Mouse (Mus musculus): ENCODE data around the gene Vmn1r9. TPM values are rescaled to one million over a fixed set of nuclear protein-coding genes. Genes with fewer than 3 reads are reported as not detected.
"Not testable (repeated sequence)": the region's sequence is repeated elsewhere in the genome, so short reads cannot be mapped to it uniquely, and the experiment has no call there.

Vmn1r9 gene
- total RNA-seq (2014; fragmentation: Nextera tagmentation), result not detected in 2 replicates
- not detected in 2 replicates for total RNA-seq (2017)

DNA sequence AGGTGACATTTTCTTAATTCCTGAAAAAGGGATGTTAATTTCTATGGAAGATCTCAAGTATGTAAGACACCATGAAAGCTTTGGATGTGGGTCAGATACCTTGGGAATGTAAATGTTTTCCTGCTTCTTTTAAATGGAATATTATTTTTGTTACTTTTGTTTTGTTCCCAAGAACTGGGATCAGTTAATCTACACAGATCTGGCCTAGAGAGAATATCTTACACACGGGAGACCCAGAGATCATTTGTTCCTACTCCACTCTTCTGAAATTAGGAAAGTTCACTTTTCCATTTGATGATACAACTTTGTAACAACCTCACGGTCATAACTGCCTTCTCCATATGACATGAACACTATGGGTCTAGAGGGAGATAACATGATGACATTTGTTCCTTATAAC is at the start of gene Vmn1r9:
TSS of gene Vmn1r9 (plus strand) at position 301 of the 400 bp plus-strand sequence.
- no peak for ATAC-seq (replicated peaks; ENCODE audit: low FRiP score, low TSS enrichment, poor library complexity, severe bottlenecking)

DNA sequence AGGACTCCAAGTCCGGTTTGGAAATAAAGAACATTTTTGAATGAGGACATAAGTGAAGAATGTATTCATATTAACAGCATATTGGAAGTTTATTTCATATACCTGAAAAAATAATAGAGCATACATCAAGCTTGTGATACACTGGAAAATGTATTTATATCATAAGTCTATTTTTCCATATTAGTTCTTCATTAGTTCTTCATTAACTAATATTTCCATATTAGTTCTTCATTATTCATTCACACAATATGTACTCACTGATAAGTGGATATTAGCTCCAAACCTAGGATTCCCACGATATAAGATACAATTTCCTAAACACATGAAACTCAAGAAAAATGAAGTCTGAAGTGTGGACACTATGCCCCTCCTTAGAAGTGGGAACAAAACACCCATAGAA is 41.4 kb upstream of the Vmn1r9 start, which contains the start of gene Vmn1r7:
TSS of gene Vmn1r7 (minus strand) at position 101 of the 400 bp plus-strand sequence.
- ATAC-seq (replicated peaks; ENCODE audit: low FRiP score, low TSS enrichment, poor library complexity, severe bottlenecking), result not testable (repeated sequence)

DNA sequence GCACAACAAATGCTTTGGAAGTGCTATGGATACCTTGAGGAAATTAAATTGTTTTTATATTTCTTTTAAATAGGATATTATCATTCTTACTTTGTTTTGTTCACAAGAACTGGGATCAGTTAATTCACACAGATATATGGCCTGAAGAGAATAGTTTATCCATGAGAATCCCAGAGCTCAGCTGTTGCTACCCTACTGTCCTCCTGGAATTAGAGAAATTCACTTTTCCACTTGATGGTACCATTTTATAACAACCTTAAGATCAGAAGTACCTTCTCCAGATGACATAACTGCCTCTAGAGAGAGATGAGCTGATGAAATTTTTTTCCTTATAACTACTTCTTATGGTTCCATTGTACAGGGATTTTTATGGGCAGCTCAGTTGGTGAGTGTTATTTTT is 34.6 kb upstream of the Vmn1r9 start, which contains the start of gene Vmn1r8:
TSS of gene Vmn1r8 (plus strand) at position 301 of the 400 bp plus-strand sequence.
- no peak for ATAC-seq (replicated peaks; ENCODE audit: low FRiP score, low TSS enrichment, poor library complexity, severe bottlenecking)

DNA sequence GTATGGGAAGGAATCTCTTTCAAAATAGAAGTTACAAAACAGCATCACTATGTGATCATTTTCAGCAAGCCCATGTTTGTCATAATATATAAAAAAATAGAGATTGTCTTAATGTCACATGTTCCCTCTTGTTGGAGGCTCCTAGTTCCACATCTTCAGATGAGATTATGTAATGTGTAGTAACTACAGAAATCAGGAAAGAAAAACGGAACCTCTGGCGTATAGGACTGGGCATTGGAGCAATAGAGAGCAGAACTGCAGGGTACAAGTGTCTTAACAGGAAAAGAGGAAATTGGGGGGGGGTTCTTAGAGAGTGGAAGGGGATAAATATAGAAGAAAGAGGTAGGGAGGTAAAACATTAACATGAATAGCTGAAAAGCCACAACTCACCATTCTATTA is 31.9 kb upstream of the Vmn1r9 start:
- ATAC-seq (replicated peaks; ENCODE audit: low FRiP score, low TSS enrichment, poor library complexity, severe bottlenecking), result no peak

DNA sequence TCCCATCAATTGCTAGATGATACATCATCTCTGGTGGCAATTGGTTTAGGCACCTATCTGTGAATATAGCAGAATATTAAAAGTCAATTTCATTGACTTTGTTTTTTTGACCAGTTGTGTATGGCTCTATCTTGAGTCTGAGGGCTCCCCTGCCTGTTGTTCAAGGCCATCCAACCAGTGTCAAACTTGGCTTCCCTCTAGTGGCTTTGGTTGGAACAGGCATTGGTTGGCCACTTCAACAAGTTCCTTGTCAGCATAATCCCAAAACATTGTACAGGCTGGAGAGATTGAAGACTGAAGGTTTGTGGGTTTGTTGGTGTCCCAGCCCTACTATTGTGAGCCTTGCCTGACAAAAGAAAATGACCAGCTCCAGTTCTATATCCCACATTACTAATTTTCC is 2.9 kb upstream of the Vmn1r9 start:
- ATAC-seq (replicated peaks; ENCODE audit: low FRiP score, low TSS enrichment, poor library complexity, severe bottlenecking), result peak; percentile 89

DNA sequence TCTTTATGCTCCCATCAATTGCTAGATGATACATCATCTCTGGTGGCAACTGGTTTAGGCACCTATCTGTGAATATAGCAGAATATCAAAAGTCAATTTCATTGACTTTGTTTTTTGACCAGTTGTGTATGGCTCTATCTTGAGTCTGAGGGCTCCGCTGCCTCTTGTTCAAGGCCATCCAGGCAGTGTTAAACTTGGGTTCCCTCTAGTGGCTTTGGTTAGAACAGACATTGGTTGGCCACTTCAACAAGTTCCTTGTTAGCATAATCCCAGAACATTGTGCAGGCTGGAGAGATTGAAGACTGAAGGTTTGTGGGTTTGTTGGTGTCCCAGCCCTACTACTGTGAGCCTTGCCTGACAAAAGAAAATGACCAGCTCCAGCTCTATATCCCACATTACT is 39.8 kb downstream of the Vmn1r9 start:
- ATAC-seq (replicated peaks; ENCODE audit: low FRiP score, low TSS enrichment, poor library complexity, severe bottlenecking), result peak; percentile 87

DNA sequence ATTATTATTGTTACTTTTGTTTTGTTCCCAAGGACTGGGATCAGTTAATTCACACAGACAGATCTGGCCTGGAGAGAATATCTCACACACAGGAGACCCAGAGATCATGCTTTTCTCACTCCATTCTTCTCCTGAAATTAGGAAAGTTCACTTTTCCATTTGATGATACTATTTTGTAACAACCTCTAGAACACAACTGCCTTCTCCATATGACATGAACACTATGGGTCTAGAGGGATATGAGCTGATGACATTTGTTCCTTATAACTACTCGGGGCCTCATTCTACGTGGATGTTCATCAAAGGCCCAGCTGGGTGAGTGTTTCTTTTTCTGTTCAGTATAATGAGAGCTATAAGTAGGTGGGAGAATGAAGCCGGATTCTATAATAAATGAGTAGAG is 42.6 kb downstream of the Vmn1r9 start, which contains the start of gene Vmn1r10:
TSS of gene Vmn1r10 (plus strand) at position 301 of the 400 bp plus-strand sequence.
- ATAC-seq (replicated peaks; ENCODE audit: low FRiP score, low TSS enrichment, poor library complexity, severe bottlenecking), result no peak

Other genes with a start within 250 kb of the Vmn1r9 start
- 3.2 and 4.3 TPM in 2 replicates for gene Fkbp9, start 234.7 kb upstream of the Vmn1r9 start, total RNA-seq (2014; fragmentation: Nextera tagmentation)
- 6.6 and 7.4 TPM in 2 replicates for gene Fkbp9, start 234.7 kb upstream of the Vmn1r9 start, total RNA-seq (2017)
- 86.6 and 123 TPM in 2 replicates for gene Nt5c3, start 142.9 kb upstream of the Vmn1r9 start, total RNA-seq (2014; fragmentation: Nextera tagmentation)
- 83.5 and 116 TPM in 2 replicates for gene Nt5c3, start 142.9 kb upstream of the Vmn1r9 start, total RNA-seq (2017)
- not detected in 2 replicates for gene Vmn1r4, start 142.8 kb upstream of the Vmn1r9 start, total RNA-seq (2014; fragmentation: Nextera tagmentation)
- 0.42 TPM in 1 of 2 replicates, not detected in the other for gene Vmn1r4, start 142.8 kb upstream of the Vmn1r9 start, total RNA-seq (2017)
- gene Vmn1r5, start 96.5 kb upstream of the Vmn1r9 start, total RNA-seq (2014; fragmentation: Nextera tagmentation), result not detected in 2 replicates
- not detected in 2 replicates for gene Vmn1r5, start 96.5 kb upstream of the Vmn1r9 start, total RNA-seq (2017)
- not detected in 2 replicates for gene Vmn1r6, start 69.5 kb upstream of the Vmn1r9 start, total RNA-seq (2014; fragmentation: Nextera tagmentation)
- not detected in 2 replicates for gene Vmn1r6, start 69.5 kb upstream of the Vmn1r9 start, total RNA-seq (2017)
- gene Vmn1r7, start 41.5 kb upstream of the Vmn1r9 start, total RNA-seq (2014; fragmentation: Nextera tagmentation), result not detected in 2 replicates
- gene Vmn1r7, start 41.5 kb upstream of the Vmn1r9 start, total RNA-seq (2017), result not detected in 2 replicates
- not detected in 2 replicates for gene Vmn1r8, start 34.5 kb upstream of the Vmn1r9 start, total RNA-seq (2014; fragmentation: Nextera tagmentation)
- not detected in 2 replicates for gene Vmn1r8, start 34.5 kb upstream of the Vmn1r9 start, total RNA-seq (2017)
- not detected in 2 replicates for gene Vmn1r10, start 42.7 kb downstream of the Vmn1r9 start, total RNA-seq (2014; fragmentation: Nextera tagmentation)
- not detected in 2 replicates for gene Vmn1r10, start 42.7 kb downstream of the Vmn1r9 start, total RNA-seq (2017)
- gene Vmn1r11, start 66.7 kb downstream of the Vmn1r9 start, total RNA-seq (2014; fragmentation: Nextera tagmentation), result not detected in 2 replicates
- gene Vmn1r11, start 66.7 kb downstream of the Vmn1r9 start, total RNA-seq (2017), result not detected in 2 replicates
- gene Vmn1r12, start 90.1 kb downstream of the Vmn1r9 start, total RNA-seq (2014; fragmentation: Nextera tagmentation), result not detected in 2 replicates
- gene Vmn1r12, start 90.1 kb downstream of the Vmn1r9 start, total RNA-seq (2017), result not detected in 2 replicates
- gene Vmn1r13, start 136.5 kb downstream of the Vmn1r9 start, total RNA-seq (2014; fragmentation: Nextera tagmentation), result not detected in 2 replicates
- not detected in 2 replicates for gene Vmn1r13, start 136.5 kb downstream of the Vmn1r9 start, total RNA-seq (2017)
- not detected in 2 replicates for gene Vmn1r14, start 164.9 kb downstream of the Vmn1r9 start, total RNA-seq (2014; fragmentation: Nextera tagmentation)
- not detected in 2 replicates for gene Vmn1r14, start 164.9 kb downstream of the Vmn1r9 start, total RNA-seq (2017)
- gene Vmn1r15, start 191.2 kb downstream of the Vmn1r9 start, total RNA-seq (2014; fragmentation: Nextera tagmentation), result not detected in 2 replicates
- gene Vmn1r15, start 191.2 kb downstream of the Vmn1r9 start, total RNA-seq (2017), result not detected in 2 replicates

Measured in megakaryocyte-erythroid progenitor cell, adult 5-6 weeks (primary cell).